Mouse (Mus musculus) G1E (cell line): ENCODE results near the gene Gimap9.

Source experiments
- CTCF ChIP-seq: IDR thresholded peaks from 2 replicates; pipeline ENCODE4 v1.5.1; 2012; ENCODE audit warnings: low read depth, low read length, inconsistent platforms, mixed read lengths
- GATA1 ChIP-seq: IDR thresholded peaks from 2 replicates; pipeline ENCODE4 v1.6.1; 2012; ENCODE audit warnings: borderline replicate concordance, low read length, inconsistent platforms, mixed read lengths
- GATA2 ChIP-seq: IDR thresholded peaks from 2 replicates; pipeline ENCODE4 v1.6.1; 2012; ENCODE audit warnings: low read depth, low read length, inconsistent platforms, borderline replicate concordance
- POLR2AphosphoS5 ChIP-seq: IDR thresholded peaks from 2 replicates; pipeline ENCODE4 v1.6.1; 2012; ENCODE audit warnings: low read depth, low read length, inconsistent platforms; ENCODE audit not compliant: insufficient replicate concordance
- TAL1 ChIP-seq: conservative IDR thresholded peaks from 2 replicates; pipeline ENCODE4 v1.6.1; 2012; ENCODE audit warnings: low read depth, low read length, inconsistent platforms, mixed read lengths

DNA sequence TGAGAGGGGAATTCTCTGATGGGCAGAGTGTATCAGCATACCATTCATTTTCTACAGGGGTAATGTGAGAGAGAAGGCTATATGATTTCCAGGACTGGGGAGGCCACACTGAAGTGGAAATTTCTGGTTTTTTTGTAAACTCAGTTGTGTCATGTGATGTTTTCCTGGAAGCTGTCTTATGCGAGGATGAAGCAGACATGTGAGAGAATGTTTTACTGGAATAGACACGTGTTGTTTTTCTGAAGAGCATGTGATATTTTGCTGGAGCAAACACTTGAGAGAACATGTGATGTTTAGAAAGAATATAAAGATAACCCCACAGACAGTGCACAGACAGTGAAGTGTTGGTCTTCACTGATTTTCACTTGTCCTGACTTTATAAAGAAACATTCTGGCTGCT is 37.4 kb upstream of the Gimap9 start:
- TF ChIP-seq CTCF (no peak), GATA1 (no peak), POLR2AphosphoS5 (no peak), TAL1 (no peak), GATA2 (no peak)
